Mouse (Mus musculus) midbrain, embryonic 14.5 days (tissue): Measurements from ENCODE around the gene Gm9913. TPM values are rescaled to one million over a fixed set of nuclear protein-coding genes. Genes with fewer than 3 reads are reported as not detected.

ENCODE experiments used
- polyA plus RNA-seq: library from polyadenylated mRNA; unstranded; fragments of >200 nt; fragmentation: Nextera tagmentation; extraction: Ambion mirVana; gene quantifications from 2 replicates; pipeline ENCODE4 v1.2.1, GENCODE M21; 2014

Gm9913 gene
- polyA plus RNA-seq, 1 experiment from 2014 or later, result not detected

Other genes starting within 250 kb of the Gm9913 start
- gene Fbn1, start 2.9 kb downstream of the Gm9913 start, polyA plus RNA-seq, result 1.4 and 4.4 TPM in 2 replicates
- gene Cep152, start 120.0 kb downstream of the Gm9913 start, polyA plus RNA-seq, result 2.2 and 3.9 TPM in 2 replicates
- gene Eid1, start 168.0 kb downstream of the Gm9913 start, polyA plus RNA-seq, result 543 and 574 TPM in 2 replicates
- 2.0 and 2.2 TPM in 2 replicates for gene Shc4, start 219.1 kb downstream of the Gm9913 start, polyA plus RNA-seq